8 mouse cellular contexts compared by ENCODE assay signal in the genomic region with DNA sequence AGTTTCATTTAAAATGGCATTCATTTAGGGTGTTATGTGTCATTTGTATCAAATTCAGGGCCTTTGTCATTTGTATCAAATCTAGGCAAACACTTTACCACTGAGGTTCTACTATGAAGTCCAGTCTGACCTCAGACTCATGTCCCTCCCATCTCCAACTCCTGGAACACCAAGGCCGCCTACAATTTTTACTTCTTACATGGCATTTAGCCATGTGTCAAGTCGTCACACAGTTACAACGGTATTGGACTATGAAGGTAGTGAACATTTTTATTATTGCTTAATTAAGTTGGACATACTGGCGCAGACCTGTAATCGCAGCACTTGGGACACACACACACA. TPM values are rescaled to one million over a fixed set of nuclear protein-coding genes. Genes with fewer than 3 reads are reported as not detected.
A peak's percentile ranks its signal among the peaks of the same experiment; 100 is the strongest.
DNase-seq lines count a peak whose midpoint lies in the region; ATAC-seq lines count a peak whose summit lies in the region.

No protein-coding gene starts in this region.

- peak overlapping the region; percentile 52 for H3K4me3 ChIP-seq in kidney, embryonic 14.5 days (ENCODE audit: low read length)
- peak overlapping the region; percentile 68 for H3K4me3 ChIP-seq in brown adipose tissue, adult 24 weeks (ENCODE audit: insufficient read depth, low read depth, low read length)
- H3K4me3 ChIP-seq in hindbrain, embryonic 13.5 days, result peak overlapping the region; percentile 64
- H3K4me3 ChIP-seq in midbrain, embryonic 13.5 days (replicated peaks), result peak overlapping the region; percentile 65

- H3K36me3 ChIP-seq in kidney, embryonic 14.5 days (ENCODE audit: control insufficient read depth, insufficient read depth, low read length), result no peaks in the 10 kb centered on the region
- no peaks in the 10 kb centered on the region for H3K36me3 ChIP-seq in hindbrain, embryonic 13.5 days
- no peaks in the 10 kb centered on the region for H3K36me3 ChIP-seq in midbrain, embryonic 13.5 days

- 36% methylated on average over 5 of the region's 5 CpGs for WGBS in kidney, embryonic 14.5 days
- WGBS in hindbrain, embryonic 13.5 days, result 40% methylated on average over 5 of the region's 5 CpGs
- 38% methylated on average over 5 of the region's 5 CpGs for WGBS in midbrain, embryonic 13.5 days

- peak; percentile 25; the same call in 1 of the 2 replicates for ATAC-seq in kidney, embryonic 14.5 days (ENCODE audit: low FRiP score, low TSS enrichment)
- ATAC-seq in hindbrain, embryonic 13.5 days (ENCODE audit: low FRiP score), result peak; percentile 52
- no peak; the same call in 1 of the 2 replicates for ATAC-seq in midbrain, embryonic 13.5 days

- H3K27me3 ChIP-seq in kidney, embryonic 14.5 days (ENCODE audit: control insufficient read depth, insufficient read depth, low read length), result no peaks in the 10 kb centered on the region
- 0 out of 2 replicates have a peak, but pooled peaks cover 4% of the 10 kb centered on the region for H3K27me3 ChIP-seq in hindbrain, embryonic 13.5 days
- H3K27me3 ChIP-seq in midbrain, embryonic 13.5 days, result 0 out of 2 replicates have a peak, but pooled peaks cover 10% of the 10 kb centered on the region

- H3K9me3 ChIP-seq in kidney, embryonic 14.5 days (ENCODE audit: control insufficient read depth, low read length), result no peaks in the 10 kb centered on the region
- no peaks in the 10 kb centered on the region for H3K9me3 ChIP-seq in hindbrain, embryonic 13.5 days
- H3K9me3 ChIP-seq in midbrain, embryonic 13.5 days, result no peaks in the 10 kb centered on the region

- no peak for DNase-seq in kidney, adult 11 months
- DNase-seq in cerebellum, postnatal 4 days (ENCODE audit: low spot score in 2 of 2), result no peak
- DNase-seq in layer of hippocampus, postnatal 25 days (ENCODE audit: extremely low spot score in 1 of 2, low spot score in 1 of 2), result no peak
- DNase-seq in adrenal gland, adult (ENCODE audit: inconsistent age in 2 of 2, low spot score in 1 of 2), result no peak

- H3K4me2 ChIP-seq in kidney, embryonic 14.5 days (replicated peaks; ENCODE audit: low read depth, low read length), result peak overlapping the region; percentile 53
- H3K4me2 ChIP-seq in hindbrain, embryonic 13.5 days, result peak overlapping the region; percentile 57
- peak overlapping the region; percentile 57 for H3K4me2 ChIP-seq in midbrain, embryonic 13.5 days (replicated peaks)

- peak overlapping the region; percentile 94 for H3K27ac ChIP-seq in kidney, embryonic 14.5 days (ENCODE audit: low read depth, low read length)
- peak overlapping the region; percentile 95 for H3K27ac ChIP-seq in brown adipose tissue, adult 24 weeks (replicated peaks; ENCODE audit: low read depth, low read length)
- peak overlapping the region; percentile 91 for H3K27ac ChIP-seq in hindbrain, embryonic 13.5 days
- H3K27ac ChIP-seq in midbrain, embryonic 13.5 days, result peak overlapping the region; percentile 87

- H3K9ac ChIP-seq in kidney, embryonic 14.5 days (ENCODE audit: low read depth, low read length), result peak overlapping the region; percentile 70; the same call in 1 of the 2 replicates
- peak overlapping the region; percentile 76; the same call in 1 of the 2 replicates for H3K9ac ChIP-seq in hindbrain, embryonic 13.5 days
- peak overlapping the region; percentile 70 for H3K9ac ChIP-seq in midbrain, embryonic 13.5 days (replicated peaks)

- H3K4me1 ChIP-seq in kidney, embryonic 14.5 days (ENCODE audit: control insufficient read depth, insufficient read depth, low read length), result no peaks in the 10 kb centered on the region
- no peaks in the 10 kb centered on the region for H3K4me1 ChIP-seq in brown adipose tissue, adult 24 weeks (ENCODE audit: control insufficient read depth, insufficient read depth, insufficient read length, low read length)
- H3K4me1 ChIP-seq in hindbrain, embryonic 13.5 days (replicated peaks), result 0 out of 2 replicates have a peak, but pooled peaks cover 2% of the 10 kb centered on the region
- peaks cover 3% of the 10 kb centered on the region; the same call in 1 of the 2 replicates for H3K4me1 ChIP-seq in midbrain, embryonic 13.5 days (replicated peaks)

RNA-seq across cellular contexts. Expression of a gene that starts 6.9 kb away (rescaled TPM):
- polyA plus RNA-seq in kidney, embryonic 14.5 days (2014; fragmentation: Nextera tagmentation; extraction: Ambion mirVana), result 49.5 and 59.6 TPM in 2 replicates
- polyA plus RNA-seq in brown adipose tissue, adult 24 weeks (2012; ENCODE audit: insufficient read depth, insufficient read length, missing spikeins), result 36.6 and 41.4 TPM in 2 replicates
- polyA plus RNA-seq in hindbrain, embryonic 13.5 days (2015; fragmentation: Nextera tagmentation; extraction: Ambion mirVana), result 9.7 and 10.0 TPM in 2 replicates
- polyA plus RNA-seq in midbrain, embryonic 13.5 days (2015; fragmentation: Nextera tagmentation; extraction: Ambion mirVana), result 4.4 and 6.8 TPM in 2 replicates
- 10 to 100 TPM; 22.4 to 23.0 TPM for total RNA-seq in layer of hippocampus, postnatal 25 days (2021)

RNA-seq across cellular contexts. Expression of a gene that starts 7.9 kb away (rescaled TPM):
- 7.6 and 10.5 TPM in 2 replicates for polyA plus RNA-seq in kidney, embryonic 14.5 days (2014; fragmentation: Nextera tagmentation; extraction: Ambion mirVana)
- polyA plus RNA-seq in brown adipose tissue, adult 24 weeks (2012; ENCODE audit: insufficient read depth, insufficient read length, missing spikeins), result 2.9 and 7.5 TPM in 2 replicates
- 17.5 and 20.8 TPM in 2 replicates for polyA plus RNA-seq in hindbrain, embryonic 13.5 days (2015; fragmentation: Nextera tagmentation; extraction: Ambion mirVana)
- 16.8 and 20.8 TPM in 2 replicates for polyA plus RNA-seq in midbrain, embryonic 13.5 days (2015; fragmentation: Nextera tagmentation; extraction: Ambion mirVana)
- 10 to 100 TPM; 35.1 to 36.6 TPM for total RNA-seq in layer of hippocampus, postnatal 25 days (2021)

RNA-seq across cellular contexts. Expression of a gene that starts 37.9 kb away (rescaled TPM):
- polyA plus RNA-seq in kidney, embryonic 14.5 days (2014; fragmentation: Nextera tagmentation; extraction: Ambion mirVana), result 70.9 and 92.5 TPM in 2 replicates
- 23.3 and 25.6 TPM in 2 replicates for polyA plus RNA-seq in brown adipose tissue, adult 24 weeks (2012; ENCODE audit: insufficient read depth, insufficient read length, missing spikeins)
- polyA plus RNA-seq in hindbrain, embryonic 13.5 days (2015; fragmentation: Nextera tagmentation; extraction: Ambion mirVana), result 7.6 and 11.6 TPM in 2 replicates
- 6.2 and 7.8 TPM in 2 replicates for polyA plus RNA-seq in midbrain, embryonic 13.5 days (2015; fragmentation: Nextera tagmentation; extraction: Ambion mirVana)
- 10 to 100 TPM; 13.9 to 24.2 TPM for total RNA-seq in layer of hippocampus, postnatal 25 days (2021)
